10 mouse cellular contexts compared by ENCODE assay signal in genomic region chr6:7965833-7966522, GRCm38 (mm10).
DNase-seq lines count a peak whose midpoint lies in the region; ATAC-seq lines count a peak whose summit lies in the region.
"Had no signal": no experiment of that assay in that cellular context is flagged by ENCODE, and none has a peak within 500 bp of the region (broad histone marks: within the 10 kb centered on the region; RNA-seq: fewer than 3 reads in every experiment).

No protein-coding gene starts in this region.

- WGBS in midbrain, embryonic 11.5 days = 71% methylated on average over 11 of the region's 11 CpGs
- 74% methylated on average over 11 of the region's 11 CpGs for WGBS in midbrain, embryonic 10.5 days

- no peak overlapping the region for H3K4me3 ChIP-seq in midbrain, embryonic 11.5 days (ENCODE audit: low read depth, low read length)
- no peak overlapping the region for H3K4me3 ChIP-seq in midbrain, embryonic 10.5 days
- H3K4me3 ChIP-seq: erythroblast, embryonic 14.5 days had no signal

- ATAC-seq in midbrain, embryonic 11.5 days (ENCODE audit: low FRiP score) = 0 out of 2 replicates have a peak, but pooled peaks have one; percentile 27

- peaks cover 6% of the 10 kb centered on the region; the same call in 1 of the 2 replicates for H3K4me1 ChIP-seq in midbrain, embryonic 11.5 days (ENCODE audit: control insufficient read depth, insufficient read depth, low read length)
- peaks cover 8% of the 10 kb centered on the region for H3K4me1 ChIP-seq in midbrain, embryonic 10.5 days

- no peak overlapping the region for H3K9ac ChIP-seq in midbrain, embryonic 11.5 days (ENCODE audit: low read length)

- peak; percentile 63 for DNase-seq in embryo, embryonic 11 days
- DNase-seq in embryo, embryonic 10 days (ENCODE audit: low spot score) = no peak
- no peak for DNase-seq in midbrain, embryonic 11.5 days (ENCODE audit: low spot score, missing footprints)
- no peak for DNase-seq in midbrain, embryonic 10.5 days (ENCODE audit: low spot score)
- DNase-seq in mesoderm, embryonic 11.5 days (ENCODE audit: low read depth, low spot score) = peak; percentile 89
- peak; percentile 15 for DNase-seq in testis, postnatal 14 days (ENCODE audit: low spot score)
- no peak for DNase-seq in thymus, adult 18-20 months
- no peak for DNase-seq in adrenal gland, postnatal 4 days (ENCODE audit: low spot score in 2 of 2)
- DNase-seq: B cell, adult 2 months had no signal

- H3K9me3 ChIP-seq in midbrain, embryonic 11.5 days (ENCODE audit: control insufficient read depth, low read length) = no peaks in the 10 kb centered on the region
- no peaks in the 10 kb centered on the region for H3K9me3 ChIP-seq in midbrain, embryonic 10.5 days (replicated peaks)

- no peaks in the 10 kb centered on the region for H3K27me3 ChIP-seq in midbrain, embryonic 11.5 days (ENCODE audit: control insufficient read depth, insufficient read depth, low read length)
- no peaks in the 10 kb centered on the region for H3K27me3 ChIP-seq in midbrain, embryonic 10.5 days (ENCODE audit: low read depth, poor library complexity, severe bottlenecking)

- no peaks in the 10 kb centered on the region for H3K36me3 ChIP-seq in midbrain, embryonic 11.5 days (ENCODE audit: control insufficient read depth, insufficient read depth, low read length)
- H3K36me3 ChIP-seq in midbrain, embryonic 10.5 days = no peaks in the 10 kb centered on the region

- H3K4me2 ChIP-seq in midbrain, embryonic 11.5 days = no peak overlapping the region

- no peak overlapping the region for H3K27ac ChIP-seq in midbrain, embryonic 11.5 days (ENCODE audit: low read depth, low read length)
- H3K27ac ChIP-seq in midbrain, embryonic 10.5 days (replicated peaks) = no peak overlapping the region

Comparison
In these comparisons a context has a peak if more than half of its experiments do, and no peak if none do; other contexts are left out.
1. DNase-seq: peak in embryo, embryonic 11 days (single experiment), mesoderm, embryonic 11.5 days (single experiment) and testis, postnatal 14 days (single experiment); none in embryo, embryonic 10 days (single experiment), midbrain, embryonic 11.5 days (single experiment), midbrain, embryonic 10.5 days (single experiment), thymus, adult 18-20 months (0 of 2) and adrenal gland, postnatal 4 days (0 of 2).